Mouse (Mus musculus): ENCODE results near the gene Pla2g4e.

- TF ChIP-seq CTCF (IDR thresholded peaks at IDR 0.05; ENCODE audit: extremely low read depth, insufficient read depth, low read length) (no peak), POLR2A (IDR thresholded peaks at IDR 0.05; ENCODE audit: extremely low read depth, insufficient read depth, low read length) (no peak)
Measured at GRCm38 (mm10) chr2:120283550-120283949, 38.4 kb upstream of the Pla2g4e start.
